Mouse (Mus musculus) embryo, embryonic 11.5 days (tissue): ENCODE data around the gene Mrpl9.

ENCODE experiments used
- DNase-seq: peaks from one replicate; pipeline ENCODE4 v3.0.0-alpha.2; 2012; ENCODE audit warnings: low read depth, low spot score

Mrpl9 gene

DNA sequence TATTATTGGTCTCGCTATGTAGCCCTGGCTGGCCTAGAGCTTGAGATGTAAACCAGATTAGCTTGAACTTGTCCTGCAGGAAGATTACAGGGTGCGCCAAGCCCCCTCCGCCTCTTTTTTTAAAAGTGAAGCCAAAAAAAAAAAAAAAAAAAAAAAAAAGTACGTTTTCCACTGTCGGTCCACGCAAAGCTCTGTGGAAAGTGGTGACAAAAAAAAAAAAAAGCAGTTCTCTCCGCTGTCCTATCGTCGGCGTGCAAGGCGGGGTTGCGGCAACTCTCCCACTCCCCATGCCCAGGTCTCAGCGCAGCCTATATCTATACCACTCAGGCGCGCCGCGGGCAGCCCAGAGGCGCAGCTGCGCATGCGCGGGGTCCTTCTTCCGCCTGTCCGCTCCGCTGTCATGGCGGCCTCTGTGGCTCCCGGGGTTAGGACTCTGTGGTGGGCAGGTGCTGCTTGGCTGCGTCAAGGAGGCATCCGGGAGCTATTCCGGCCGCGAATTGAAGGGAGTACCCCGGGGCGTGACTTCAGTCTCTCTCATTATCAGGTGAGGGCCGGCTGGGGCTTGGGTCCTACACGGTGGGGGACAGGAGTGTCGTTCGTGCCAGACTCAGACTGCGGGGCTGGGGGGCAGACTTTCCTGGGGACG lies at the start of gene Mrpl9:
Gene Mrpl9 (plus strand): TSS at position 368 of the 646 bp plus-strand sequence.
- peak; percentile 90 for DNase-seq

DNA sequence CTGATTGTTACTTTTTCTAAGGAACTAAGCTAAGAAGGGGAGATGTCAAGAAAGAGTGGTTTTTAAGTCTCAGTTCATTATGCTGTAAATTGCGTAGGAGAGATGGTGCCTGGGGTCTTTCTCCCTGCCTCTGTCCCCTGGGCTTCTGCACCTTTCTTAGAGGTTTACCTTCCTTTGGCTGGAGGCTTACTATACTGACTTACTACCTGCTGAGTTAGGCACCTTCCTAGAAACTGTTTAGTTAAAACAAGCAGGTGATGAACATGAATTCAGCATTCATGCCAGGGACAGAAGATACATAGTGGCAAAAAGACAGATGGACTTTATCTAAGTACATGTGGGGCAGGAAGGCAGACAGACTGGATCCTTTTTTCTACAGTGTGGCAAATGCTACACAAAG lies 46.8 kb upstream of the Mrpl9 start:
- no peak for DNase-seq

DNA sequence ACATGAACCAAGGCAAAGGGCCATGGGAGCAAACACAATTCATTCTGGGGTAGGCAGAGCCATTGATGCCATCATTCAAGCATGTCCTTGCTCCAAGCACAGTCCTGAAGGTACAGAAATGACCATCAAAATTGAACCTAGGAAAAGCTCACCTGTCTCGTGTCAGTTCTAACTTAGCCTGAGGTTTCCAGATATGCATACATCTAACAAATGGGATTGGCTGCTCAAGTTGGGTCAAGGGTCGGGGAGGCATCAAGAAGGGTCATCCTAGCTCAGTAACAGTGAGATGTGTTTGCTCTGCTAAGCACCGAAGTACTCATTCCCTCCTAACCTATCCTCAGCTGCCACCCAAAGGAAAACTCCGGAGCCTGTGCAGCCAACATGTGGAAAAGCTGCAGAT lies 46.3 kb upstream of the Mrpl9 start:
- DNase-seq, result no peak

DNA sequence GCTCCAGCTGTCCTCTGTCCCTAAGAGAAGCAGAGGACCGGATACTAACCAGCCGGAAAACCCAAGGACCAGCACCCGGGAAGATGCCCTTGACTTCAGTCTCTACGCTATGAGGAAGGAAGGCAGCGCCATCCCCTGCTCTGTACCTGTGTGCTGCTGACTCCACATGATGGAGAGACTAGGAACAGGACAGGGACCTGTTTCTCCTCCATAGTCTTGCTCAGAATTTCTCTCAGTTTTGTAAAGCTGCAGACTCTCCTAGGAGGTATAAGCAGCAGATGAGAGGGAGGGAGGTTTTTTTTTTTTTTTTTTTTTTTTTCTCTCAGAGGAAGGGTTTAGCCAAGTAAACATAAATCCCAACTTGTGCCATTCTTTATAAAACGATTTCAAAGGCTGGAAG lies 44.9 kb upstream of the Mrpl9 start, which contains the start of gene Lingo4:
Gene Lingo4 (plus strand): TSS at position 301 of the 400 bp plus-strand sequence.
- DNase-seq, result no peak

DNA sequence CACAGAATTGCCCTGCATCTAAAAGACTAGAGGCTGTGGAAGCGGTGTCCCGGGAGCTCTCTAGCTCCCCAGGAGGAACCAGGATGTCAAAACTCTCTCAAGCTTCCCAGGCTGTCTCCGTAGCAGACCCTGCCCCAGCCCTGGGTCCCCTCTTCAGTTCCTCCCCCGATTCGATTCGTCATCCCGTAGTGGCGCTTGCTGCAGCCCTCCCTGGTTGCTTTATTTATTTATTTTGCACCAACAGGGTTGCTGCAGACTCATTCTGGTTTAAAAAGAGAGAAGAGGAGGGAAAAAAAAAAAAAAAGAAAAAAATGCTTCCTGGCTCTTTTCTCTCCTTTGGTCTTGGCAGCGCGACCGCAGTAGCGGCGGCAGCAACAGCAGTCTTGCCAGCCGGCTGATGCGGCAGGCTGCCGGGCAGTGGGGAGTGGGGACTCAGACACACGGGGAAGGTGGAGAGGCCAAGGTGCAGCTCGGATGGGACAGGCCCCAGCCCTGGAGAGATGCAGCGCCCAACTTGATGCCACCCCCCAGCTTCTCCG lies 44.1 kb upstream of the Mrpl9 start:
- DNase-seq, result no peak

DNA sequence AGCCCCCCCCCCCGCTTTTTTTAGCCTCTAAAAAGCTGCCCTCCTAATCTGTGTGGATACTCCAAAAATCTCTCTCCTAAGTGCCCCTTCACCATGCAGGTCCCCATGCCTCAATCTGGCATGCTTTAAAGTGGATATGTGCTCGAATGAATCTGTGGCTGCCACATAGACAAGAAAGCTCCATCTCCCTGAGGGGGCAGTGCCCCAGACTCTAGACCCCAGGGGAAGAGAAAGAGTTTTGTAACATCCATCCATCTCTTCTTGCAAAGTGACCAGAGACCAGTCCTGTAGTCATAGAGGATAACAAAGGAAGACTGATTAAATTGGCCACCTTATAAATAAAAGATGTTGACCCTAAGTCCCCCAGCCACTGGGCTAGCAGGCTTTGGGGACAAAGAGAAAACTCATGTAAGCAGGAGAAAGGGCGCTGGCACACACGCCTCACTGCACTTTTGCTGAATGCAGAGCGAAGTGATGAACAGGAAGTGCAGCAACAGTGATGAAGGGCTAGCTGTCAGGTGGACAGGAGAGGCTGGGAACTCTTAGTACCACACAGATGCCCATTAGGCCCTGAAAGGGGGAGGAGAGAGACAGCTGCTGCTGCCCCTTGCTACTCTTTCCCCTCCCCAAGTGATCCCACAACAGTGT lies 43.3 kb upstream of the Mrpl9 start:
- DNase-seq, result no peak

DNA sequence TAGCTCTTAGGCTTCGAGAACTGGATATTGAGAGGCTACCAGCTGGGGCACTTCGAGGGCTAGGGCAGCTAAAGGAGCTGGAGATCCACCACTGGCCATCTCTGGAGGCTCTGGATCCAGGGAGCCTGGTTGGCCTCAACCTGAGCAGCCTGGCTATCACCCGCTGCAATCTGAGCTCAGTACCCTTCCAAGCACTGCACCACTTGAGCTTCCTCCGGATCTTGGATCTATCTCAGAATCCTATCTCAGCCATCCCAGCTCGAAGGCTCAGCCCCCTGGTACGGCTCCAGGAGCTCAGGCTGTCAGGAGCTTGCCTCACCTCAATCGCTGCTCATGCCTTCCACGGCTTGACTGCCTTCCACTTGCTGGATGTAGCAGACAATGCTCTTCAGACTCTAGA lies 40.7 kb upstream of the Mrpl9 start:
- DNase-seq, result no peak

DNA sequence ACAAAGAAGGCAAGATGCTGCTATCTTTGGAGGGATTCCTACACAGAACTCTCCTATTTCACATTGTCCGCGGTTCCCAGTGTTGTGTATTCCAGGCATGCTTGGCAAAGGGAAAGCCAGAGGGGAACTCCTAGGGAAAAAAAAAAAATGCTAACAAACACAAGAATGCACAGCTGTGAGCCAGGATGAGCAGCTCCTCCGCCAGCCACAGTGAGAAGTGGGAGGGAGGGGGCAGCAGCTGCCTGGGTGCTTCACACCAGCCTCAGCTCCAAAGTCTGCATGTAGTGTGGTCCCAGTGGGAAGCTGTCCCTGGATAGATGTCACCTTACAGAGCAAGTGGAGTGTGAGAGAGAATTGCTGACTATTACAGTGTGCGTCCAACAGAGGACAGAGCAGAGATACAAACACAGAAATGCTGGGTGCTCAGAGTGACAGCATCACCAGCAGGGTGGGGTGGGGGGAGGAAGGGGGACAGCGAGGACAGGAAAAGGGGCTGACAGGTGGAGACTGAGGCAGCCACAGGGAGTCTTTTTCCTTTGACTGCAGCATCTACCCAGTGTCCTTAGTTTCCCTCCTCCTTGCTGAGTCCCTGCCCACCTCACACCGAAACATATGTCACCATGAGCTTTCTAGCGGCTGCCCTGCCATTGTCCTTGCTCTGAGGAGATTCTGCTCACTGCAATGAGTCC lies 38.6 kb upstream of the Mrpl9 start:
- no peak for DNase-seq

DNA sequence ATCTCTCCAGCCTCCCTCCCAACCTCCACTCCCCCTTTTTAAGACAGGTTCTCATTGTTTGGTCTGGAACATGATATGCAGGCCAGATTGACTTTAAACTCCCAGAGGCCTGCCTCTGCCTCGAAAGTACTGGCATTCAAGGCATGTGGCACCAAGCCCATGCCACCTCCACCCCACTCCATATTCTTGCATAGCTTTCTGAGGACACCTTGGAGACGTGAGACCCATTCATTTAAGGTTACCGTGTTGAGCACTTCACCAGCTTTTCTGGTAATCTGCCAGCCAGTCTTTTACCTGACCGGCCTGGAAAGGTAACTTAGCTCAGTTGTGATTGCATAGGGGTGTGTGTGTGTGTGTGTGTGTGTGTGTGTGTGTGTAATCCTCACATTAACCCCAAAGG lies 37.6 kb upstream of the Mrpl9 start:
- no peak for DNase-seq

DNA sequence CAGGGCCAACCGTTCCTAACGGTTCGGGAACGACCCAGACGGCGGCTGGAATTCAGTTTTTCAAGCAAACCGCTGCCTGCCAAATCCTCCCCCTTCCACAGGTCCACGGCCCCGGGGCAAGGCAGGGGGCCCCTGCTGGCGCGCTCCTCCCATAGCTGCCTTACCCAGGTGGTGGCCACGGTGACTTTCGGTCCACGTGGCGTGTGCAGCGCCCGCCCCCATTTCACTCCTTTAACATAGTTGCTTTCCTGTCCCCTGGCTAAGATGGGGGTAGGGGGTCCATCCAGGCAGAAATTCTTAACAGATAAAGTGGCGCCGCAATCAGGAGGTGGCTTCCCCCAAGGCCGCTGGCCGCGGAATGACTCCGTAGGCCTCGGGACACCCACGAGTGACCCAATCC lies 30.6 kb upstream of the Mrpl9 start:
- DNase-seq, result no peak

DNA sequence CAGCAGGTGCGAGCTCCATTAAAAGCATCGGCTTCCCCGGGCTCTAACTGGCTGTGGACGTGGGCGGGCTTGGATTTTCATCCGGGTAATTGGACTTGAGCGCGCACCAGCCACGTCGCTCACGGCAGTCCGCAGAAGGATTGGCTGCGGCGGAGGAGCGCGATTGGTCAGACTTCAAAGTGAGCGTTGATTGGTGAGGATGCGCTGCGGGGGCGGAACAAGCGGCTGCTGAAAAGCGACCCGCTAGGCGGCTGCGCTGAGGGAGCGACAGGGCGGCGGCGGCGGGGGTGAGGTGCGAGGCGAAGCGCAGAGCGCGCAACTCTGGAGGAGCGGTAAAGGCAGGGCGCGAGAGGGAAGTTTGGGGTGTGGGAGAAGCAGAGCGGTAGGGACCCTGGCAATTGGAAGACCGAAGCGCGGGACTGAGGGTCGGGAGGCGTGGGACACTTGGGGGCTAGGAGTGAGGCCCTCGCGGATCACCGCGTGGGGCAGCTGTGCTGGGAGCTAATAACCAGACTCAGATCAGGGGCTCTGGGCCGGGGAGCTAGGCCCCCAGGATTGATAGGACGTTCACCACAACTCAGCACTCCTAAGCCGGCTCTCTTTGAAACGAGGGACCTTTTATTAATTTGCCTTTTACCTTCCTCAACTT lies 30.0 kb upstream of the Mrpl9 start, which contains the start of gene Tdrkh:
Gene Tdrkh (plus strand): TSS at position 243 of the 649 bp plus-strand sequence.
- peak; percentile 92 for DNase-seq

DNA sequence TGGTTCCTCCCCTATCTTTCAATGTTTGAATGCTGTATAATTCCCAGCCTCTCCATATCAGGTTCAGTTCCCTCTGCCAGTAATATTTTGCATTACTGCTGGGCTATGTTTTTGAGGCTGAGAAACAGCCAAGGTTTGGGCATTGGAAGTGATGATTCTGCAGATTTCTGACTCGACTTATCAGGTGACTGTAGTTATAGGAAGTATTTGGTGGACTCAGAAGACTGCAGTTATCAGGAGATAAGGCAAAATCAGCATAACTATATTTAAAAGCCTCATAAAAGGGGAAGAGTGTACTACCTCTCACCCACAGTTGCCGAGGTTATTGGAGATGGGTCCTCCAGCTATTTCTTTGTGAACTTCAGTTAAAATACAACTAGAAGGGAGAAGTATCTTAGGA lies 12.1 kb upstream of the Mrpl9 start:
- no peak for DNase-seq

DNA sequence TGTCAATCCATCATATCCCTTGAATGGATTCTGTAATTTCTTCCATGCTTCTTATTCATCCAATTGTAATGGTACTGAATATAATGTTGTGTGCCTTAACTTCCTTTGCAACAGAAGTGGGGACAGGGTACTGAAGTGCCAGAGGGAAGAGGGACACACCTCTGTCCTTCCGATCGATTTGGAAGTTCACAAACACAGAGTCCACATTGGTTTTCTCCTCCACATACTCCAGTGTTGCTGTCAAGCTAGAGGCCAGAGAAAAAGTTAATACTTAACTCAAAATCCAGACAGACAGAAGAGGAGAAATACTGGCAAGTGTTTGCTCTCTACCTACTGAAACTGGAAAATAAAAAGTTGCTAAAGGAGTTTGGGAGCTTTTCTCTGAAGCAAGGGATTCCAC lies 8.8 kb upstream of the Mrpl9 start:
- DNase-seq, result no peak

DNA sequence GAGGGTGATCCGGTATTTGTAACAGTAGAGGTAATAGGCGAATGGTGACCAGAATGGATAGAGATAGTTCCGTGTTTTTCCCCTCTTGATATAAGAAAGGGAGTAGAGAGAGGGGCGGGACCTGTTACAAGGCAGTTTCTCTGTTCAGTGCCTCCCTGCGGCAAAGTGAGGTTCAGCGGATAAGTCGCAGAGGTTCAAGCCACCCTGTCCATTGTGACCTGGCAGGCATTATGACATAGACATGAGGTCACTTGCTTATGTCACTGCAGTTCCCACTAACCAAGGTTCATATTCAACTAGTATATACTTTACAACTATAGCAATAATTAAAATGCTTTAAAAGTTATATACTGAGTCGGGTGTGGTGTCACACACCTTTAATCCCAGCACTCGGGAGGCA lies 6.7 kb upstream of the Mrpl9 start:
- no peak for DNase-seq

DNA sequence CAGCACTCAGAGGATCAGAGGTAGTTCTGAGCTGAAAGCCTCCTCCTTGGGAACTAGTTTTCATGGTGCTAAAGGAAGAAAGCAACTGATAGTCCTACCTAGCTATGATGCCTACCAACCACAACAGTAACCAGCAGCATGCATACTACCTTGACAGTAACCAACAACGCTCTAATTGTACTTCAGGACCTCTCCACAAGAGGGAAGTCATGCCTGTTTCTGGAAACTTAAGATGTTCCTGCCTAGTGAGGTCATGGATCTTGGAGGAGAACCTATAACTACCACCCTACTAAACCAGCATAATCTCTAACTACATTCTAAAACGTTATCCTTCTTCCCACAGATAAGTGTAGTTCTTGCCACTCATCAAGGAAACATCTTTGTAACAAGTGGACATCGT lies 1.9 kb upstream of the Mrpl9 start:
- DNase-seq, result no peak

DNA sequence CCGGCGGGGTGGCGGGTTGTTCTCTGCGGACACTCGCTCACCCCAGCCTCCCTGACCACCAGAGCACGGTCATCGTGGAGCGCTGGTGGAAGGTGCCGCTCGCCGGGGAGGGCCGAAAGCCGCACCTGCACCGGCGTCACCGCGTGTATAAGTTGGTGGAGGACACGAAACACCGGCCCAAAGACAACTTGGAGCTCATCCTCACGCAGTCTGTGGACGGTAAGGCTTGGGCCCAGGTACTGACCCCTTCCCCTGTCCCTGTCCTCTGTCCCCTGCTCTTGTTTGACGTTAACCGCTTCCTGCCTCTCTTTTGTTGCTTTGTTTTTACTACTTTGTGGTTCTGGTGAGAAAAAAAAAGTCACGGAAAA lies 463 bp downstream of the Mrpl9 start, which contains the start of gene Oaz3:
Gene Oaz3 (minus strand): TSS at position 319 of the 368 bp plus-strand sequence.
- no peak for DNase-seq

DNA sequence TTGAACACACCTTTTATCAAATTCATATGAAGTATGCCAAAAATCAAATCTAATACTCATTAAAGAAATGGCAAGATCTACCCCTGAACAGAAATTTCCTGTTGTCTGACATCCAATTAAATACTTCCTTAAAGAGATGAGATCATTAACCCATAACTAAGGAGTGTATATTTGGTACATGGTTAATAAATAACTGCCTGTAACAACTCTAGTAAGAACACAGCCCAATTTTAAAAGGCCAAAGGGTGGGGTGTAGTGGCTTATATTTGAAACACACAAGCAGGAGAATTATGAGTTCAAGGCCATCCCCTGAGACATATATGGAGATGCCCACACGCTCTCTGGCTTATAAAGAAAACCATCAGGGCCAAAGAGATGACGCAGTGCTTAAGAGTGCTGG lies 6.3 kb downstream of the Mrpl9 start:
- no peak for DNase-seq

DNA sequence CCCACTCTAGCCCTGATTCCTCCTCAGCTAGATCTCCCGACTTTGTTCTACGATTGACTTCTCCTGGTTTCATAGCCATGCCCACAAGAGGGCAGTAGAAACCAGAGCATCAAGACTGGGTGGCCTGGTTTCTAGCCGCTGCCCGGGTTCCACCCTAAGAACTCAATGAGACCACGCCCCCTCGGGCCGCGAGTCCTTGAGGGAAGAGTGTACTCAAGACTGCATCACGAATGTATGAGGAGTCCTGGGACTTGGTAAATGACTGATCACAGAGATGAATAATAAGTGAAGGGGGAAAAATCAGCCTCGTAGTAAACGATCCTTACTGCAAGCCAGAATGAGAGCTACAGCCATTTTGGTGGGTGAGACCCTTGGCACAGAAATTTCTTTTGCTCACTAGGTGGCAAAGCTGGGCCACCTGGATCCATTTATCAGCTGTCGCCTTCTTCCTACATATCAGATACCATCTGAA lies 13.4 kb downstream of the Mrpl9 start:
- peak; percentile 91 for DNase-seq

DNA sequence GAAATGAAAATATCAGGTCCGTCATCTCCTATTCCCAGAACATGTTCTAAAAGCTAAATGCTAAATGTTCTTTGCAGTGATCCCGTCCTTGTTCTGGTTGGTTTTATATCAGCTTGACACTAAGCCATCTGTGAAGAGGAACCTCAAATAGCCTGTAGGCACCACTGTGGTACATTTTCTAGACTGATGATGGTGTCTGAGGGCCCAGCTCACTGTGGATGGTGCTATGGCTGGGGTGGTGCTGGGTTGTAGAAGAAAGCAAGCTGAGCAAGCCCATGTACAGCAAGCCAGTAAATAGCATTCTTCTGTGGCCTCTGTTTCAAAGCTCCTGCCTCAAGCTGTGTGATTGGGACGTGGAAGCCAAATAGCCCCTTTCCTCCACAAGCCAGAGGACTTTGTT lies 13.9 kb downstream of the Mrpl9 start:
- DNase-seq, result no peak

DNA sequence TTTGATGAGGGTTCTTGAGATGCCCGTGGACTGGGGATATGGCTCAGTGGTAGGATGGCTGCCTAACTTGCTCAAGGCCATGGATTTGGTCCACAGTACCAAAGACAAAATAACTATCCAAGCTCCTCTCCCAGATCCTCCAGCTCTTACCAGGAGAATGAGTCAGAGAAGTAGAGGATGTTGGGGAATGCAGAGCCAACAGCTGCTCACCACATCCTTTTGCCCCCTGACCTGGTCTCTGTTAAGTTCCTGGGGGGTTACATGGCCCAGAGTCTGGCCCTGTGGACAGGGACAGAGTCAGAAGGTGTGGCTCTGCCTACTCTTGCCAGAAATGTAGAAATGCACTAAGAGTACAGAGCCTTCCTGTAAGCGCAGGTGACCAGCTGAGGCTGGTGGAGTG lies 16.7 kb downstream of the Mrpl9 start:
- DNase-seq, result no peak

DNA sequence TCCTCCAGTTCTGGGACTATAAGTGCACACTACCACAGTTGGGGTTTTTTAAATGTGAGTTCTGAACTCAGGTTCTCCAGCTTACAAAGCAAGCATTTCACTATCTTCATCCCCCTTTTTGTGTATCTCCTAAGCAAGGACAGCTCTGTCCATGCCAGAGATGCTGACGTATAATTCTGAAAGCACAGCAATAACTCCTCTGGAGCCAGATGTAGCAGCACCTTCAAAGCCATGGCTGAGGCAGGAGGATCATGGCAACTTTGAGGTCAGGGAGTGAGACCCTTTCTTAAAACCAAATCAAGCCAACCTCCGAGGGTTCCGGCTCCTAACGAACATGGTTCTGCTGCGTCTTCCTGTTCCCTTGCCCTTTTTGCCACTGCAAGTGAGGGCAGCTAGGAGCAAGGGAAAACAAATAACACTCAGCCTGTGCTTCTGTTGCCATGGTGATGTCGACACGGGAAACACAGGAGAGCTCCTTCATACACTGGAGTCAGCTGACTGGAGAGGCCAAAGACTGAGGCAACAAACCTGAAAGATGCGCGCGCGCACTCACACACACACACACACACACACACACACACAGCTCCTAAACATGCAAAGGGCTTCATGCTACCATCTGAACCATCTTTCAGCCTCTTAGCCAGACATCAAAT lies 20.9 kb downstream of the Mrpl9 start:
- DNase-seq, result no peak
